Mouse (Mus musculus) ovary, adult 10 weeks (tissue): Measurements from ENCODE around the gene Lca5l. TPM values are rescaled to one million over a fixed set of nuclear protein-coding genes. Genes with fewer than 3 reads are reported as not detected.

Experiments
- polyA plus RNA-seq: library from polyadenylated mRNA; stranded (reverse); fragments of 350-450 nt; fragmentation: Illumina TruSeq; extraction: RNeasy Lipid Tissue Mini Kit (QIAGEN cat#74804); gene quantifications from one replicate; pipeline ENCODE4 v1.2.3, GENCODE M21; 2014

The Lca5l gene
- polyA plus RNA-seq: 2.5 TPM

GRCm38 (mm10) chr16:96191531-96192506, at the start of gene Lca5l:
TSS of gene Lca5l (minus strand) at chr16:96192271.

GRCm38 (mm10) chr16:96235366-96235970, 43.4 kb upstream of the Lca5l start, which contains the start of gene B3galt5:
TSS of gene B3galt5 (plus strand) at chr16:96235801.

GRCm38 (mm10) chr16:96199913-96200701, 8.0 kb upstream of the Lca5l start, which contains the start of gene Sh3bgr:
TSS of gene Sh3bgr (plus strand) at chr16:96200450.

GRCm38 (mm10) chr16:96145110-96145800, 46.8 kb downstream of the Lca5l start, which contains the start of gene Wrb:
TSS of gene Wrb (plus strand) at chr16:96145407.

GRCm38 (mm10) chr16:96127657-96128344, 64.3 kb downstream of the Lca5l start, which contains the start of gene Hmgn1:
TSS of gene Hmgn1 (minus strand) at chr16:96127729.

Other genes with a start within 250 kb of the Lca5l start
- gene Psmg1, start 201.3 kb downstream of the Lca5l start, polyA plus RNA-seq: 33.3 TPM
- gene Brwd1, start 109.7 kb downstream of the Lca5l start, polyA plus RNA-seq: 90.2 TPM
- gene Hmgn1, start 64.5 kb downstream of the Lca5l start, polyA plus RNA-seq: 506 TPM
- 24.2 TPM for gene Wrb, start 46.9 kb downstream of the Lca5l start, polyA plus RNA-seq
- 96.7 TPM for gene Sh3bgr, start 8.2 kb upstream of the Lca5l start, polyA plus RNA-seq
- gene B3galt5, start 43.5 kb upstream of the Lca5l start, polyA plus RNA-seq: 5.4 TPM